In genomic region chr15:12520292-12520691, GRCm38 (mm10) we compare ENCODE assay signal across 21 mouse cellular contexts.
A peak's percentile ranks its signal among the peaks of the same experiment; 100 is the strongest.
DNase-seq lines count a peak whose midpoint lies in the region; ATAC-seq and TF ChIP-seq lines count a peak whose summit lies in the region.
"Had no signal": no experiment of that assay in that cellular context is flagged by ENCODE, and none has a peak within 500 bp of the region (broad histone marks: within the 10 kb centered on the region; RNA-seq: fewer than 3 reads in every experiment).

No protein-coding gene starts in this region.

- H3K36me3 ChIP-seq in hindbrain, postnatal 0 days (ENCODE audit: insufficient read depth, low read length) = no peaks in the 10 kb centered on the region
- H3K36me3 ChIP-seq in hindbrain, embryonic 12.5 days = no peaks in the 10 kb centered on the region
- no peaks in the 10 kb centered on the region for H3K36me3 ChIP-seq in neural tube, embryonic 12.5 days
- no peaks in the 10 kb centered on the region for H3K36me3 ChIP-seq in midbrain, postnatal 0 days (ENCODE audit: insufficient read depth, low read length)
- H3K36me3 ChIP-seq: hindbrain, embryonic 15.5 days had no signal

- no peak overlapping the region for H3K4me2 ChIP-seq in hindbrain, postnatal 0 days (ENCODE audit: low read depth, low read length)
- no peak overlapping the region for H3K4me2 ChIP-seq in hindbrain, embryonic 12.5 days (replicated peaks)
- H3K4me2 ChIP-seq in neural tube, embryonic 12.5 days (replicated peaks) = no peak overlapping the region
- H3K4me2 ChIP-seq in midbrain, postnatal 0 days (ENCODE audit: low read depth, low read length, poor library complexity, severe bottlenecking) = no peak overlapping the region
- H3K4me2 ChIP-seq: heart, embryonic 13.5 days; hindbrain, embryonic 15.5 days; kidney, embryonic 15.5 days had no signal

- H3K9me3 ChIP-seq in hindbrain, postnatal 0 days (ENCODE audit: low read length) = no peaks in the 10 kb centered on the region
- H3K9me3 ChIP-seq in hindbrain, embryonic 12.5 days (replicated peaks) = no peaks in the 10 kb centered on the region
- no peaks in the 10 kb centered on the region for H3K9me3 ChIP-seq in neural tube, embryonic 12.5 days
- H3K9me3 ChIP-seq in midbrain, postnatal 0 days (ENCODE audit: low read length) = no peaks in the 10 kb centered on the region
- H3K9me3 ChIP-seq: hindbrain, embryonic 15.5 days had no signal

- H3K9ac ChIP-seq in hindbrain, postnatal 0 days (replicated peaks; ENCODE audit: low read length) = no peak overlapping the region
- H3K9ac ChIP-seq in hindbrain, embryonic 12.5 days = no peak overlapping the region
- no peak overlapping the region for H3K9ac ChIP-seq in neural tube, embryonic 12.5 days
- H3K9ac ChIP-seq in midbrain, postnatal 0 days (replicated peaks; ENCODE audit: low read length, poor library complexity, severe bottlenecking) = no peak overlapping the region
- H3K9ac ChIP-seq: heart, embryonic 13.5 days; hindbrain, embryonic 15.5 days; kidney, embryonic 15.5 days had no signal

- no peak overlapping the region for H3K27ac ChIP-seq in hindbrain, postnatal 0 days
- H3K27ac ChIP-seq in hindbrain, embryonic 12.5 days = no peak overlapping the region
- no peak overlapping the region for H3K27ac ChIP-seq in neural tube, embryonic 12.5 days
- H3K27ac ChIP-seq in midbrain, postnatal 0 days (ENCODE audit: low read depth, low read length) = no peak overlapping the region
- H3K27ac ChIP-seq: heart, embryonic 13.5 days; hindbrain, embryonic 15.5 days; kidney, embryonic 15.5 days; left cerebral cortex, adult 2 months; stomach, postnatal 0 days had no signal

- no peak; the same call in 1 of the 2 replicates for ATAC-seq in hindbrain, postnatal 0 days
- ATAC-seq in hindbrain, embryonic 12.5 days (ENCODE audit: low FRiP score) = no peak
- 0 out of 2 replicates have a peak, but pooled peaks have one; percentile 38 for ATAC-seq in neural tube, embryonic 12.5 days (ENCODE audit: low FRiP score, low read depth)
- ATAC-seq in midbrain, postnatal 0 days (ENCODE audit: low FRiP score) = no peak
- ATAC-seq: intestine, embryonic 16.5 days; Patski had no signal

- TF ChIP-seq CTCF in hindbrain, postnatal 0 days (IDR thresholded peaks at IDR 0.05; ENCODE audit: low read depth) = no peak
- TF ChIP-seq CTCF in midbrain, postnatal 0 days (IDR thresholded peaks at IDR 0.05) = no peak

- no peaks in the 10 kb centered on the region for H3K27me3 ChIP-seq in hindbrain, postnatal 0 days (ENCODE audit: insufficient read depth, low read length)
- H3K27me3 ChIP-seq in hindbrain, embryonic 12.5 days = no peaks in the 10 kb centered on the region
- no peaks in the 10 kb centered on the region for H3K27me3 ChIP-seq in neural tube, embryonic 12.5 days (replicated peaks)
- H3K27me3 ChIP-seq in midbrain, postnatal 0 days (ENCODE audit: insufficient read depth, low read length) = no peaks in the 10 kb centered on the region
- H3K27me3 ChIP-seq: heart, embryonic 13.5 days; hindbrain, embryonic 15.5 days; kidney, embryonic 15.5 days; Patski had no signal

- peaks cover 9% of the 10 kb centered on the region; the same call in 1 of the 2 replicates for H3K4me1 ChIP-seq in hindbrain, postnatal 0 days (ENCODE audit: insufficient read depth, low read length)
- peaks cover 5% of the 10 kb centered on the region; the same call in 1 of the 2 replicates for H3K4me1 ChIP-seq in hindbrain, embryonic 12.5 days
- H3K4me1 ChIP-seq in neural tube, embryonic 12.5 days = peaks cover 11% of the 10 kb centered on the region; the same call in 1 of the 2 replicates
- H3K4me1 ChIP-seq in midbrain, postnatal 0 days (ENCODE audit: insufficient read depth, low read length) = no peaks in the 10 kb centered on the region

- WGBS in hindbrain, postnatal 0 days = 55% methylated on average over 9 of the region's 9 CpGs
- WGBS in hindbrain, embryonic 12.5 days = 73% methylated on average over 9 of the region's 9 CpGs
- WGBS in neural tube, embryonic 12.5 days = 75% methylated on average over 9 of the region's 9 CpGs
- 50% methylated on average over 9 of the region's 9 CpGs for WGBS in midbrain, postnatal 0 days

- peak; percentile 28 for DNase-seq in hindbrain, postnatal 0 days (ENCODE audit: low spot score)
- no peak for DNase-seq in neural tube, embryonic 10.5 days (ENCODE audit: extremely low spot score, low spot score)
- DNase-seq in midbrain, postnatal 0 days (ENCODE audit: low spot score) = peak; percentile 36
- no peak for DNase-seq in embryo, embryonic 9.5 days (ENCODE audit: extremely low spot score)
- no peak for DNase-seq in urinary bladder, postnatal 10 days (ENCODE audit: low spot score)
- DNase-seq: adrenal gland, postnatal 10 days; cerebellum, postnatal 10 days; heart, postnatal 36 days; left cerebral cortex, postnatal 4 days; liver; lung, postnatal 14 days; right cerebral cortex, postnatal 4 days had no signal

- H3K4me3 ChIP-seq in hindbrain, postnatal 0 days (ENCODE audit: low read length) = no peak overlapping the region
- no peak overlapping the region for H3K4me3 ChIP-seq in hindbrain, embryonic 12.5 days
- H3K4me3 ChIP-seq in neural tube, embryonic 12.5 days = no peak overlapping the region
- H3K4me3 ChIP-seq in midbrain, postnatal 0 days (ENCODE audit: low read depth, low read length) = no peak overlapping the region
- H3K4me3 ChIP-seq: heart, embryonic 13.5 days; hindbrain, embryonic 15.5 days; kidney, embryonic 15.5 days; left cerebral cortex, adult 2 months had no signal

Comparison
In these comparisons a context has a peak if more than half of its experiments do, and no peak if none do; other contexts are left out.
1. DNase-seq: peak in hindbrain, postnatal 0 days (single experiment) and midbrain, postnatal 0 days (single experiment); none in neural tube, embryonic 10.5 days (single experiment), embryo, embryonic 9.5 days (single experiment) and urinary bladder, postnatal 10 days (single experiment).